Mouse (Mus musculus): ENCODE measurements around the gene Osgepl1. TPM values are rescaled to one million over a fixed set of nuclear protein-coding genes. Genes with fewer than 3 reads are reported as not detected.
"Not testable (repeated sequence)": the region's sequence is repeated elsewhere in the genome, so short reads cannot be mapped to it uniquely, and the experiment has no call there.

Osgepl1 gene
- polyA plus RNA-seq (2015; fragmentation: Nextera tagmentation; extraction: Ambion mirVana) = 21.4 and 22.4 TPM in 2 replicates

GRCm38 (mm10) chr1:53312989-53313967, at the start of gene Osgepl1:
Gene Osgepl1, plus strand, starts transcription at chr1:53313624.
- 1% methylated on average over 27 of the region's 27 CpGs for WGBS
- peak within 1 kb of the TSS; percentile 72 for H3K4me2 ChIP-seq (ENCODE audit: low read depth, low read length)
- H3K27ac ChIP-seq (ENCODE audit: low read length) = peak within 1 kb of the TSS; percentile 87
- peak within 1 kb of the TSS; percentile 64 for H3K4me3 ChIP-seq (ENCODE audit: low read length)
- H3K27me3 ChIP-seq (ENCODE audit: control insufficient read depth, insufficient read depth, low read depth, low read length) = no peaks in the 10 kb centered on the region
- peaks cover 3% of the 10 kb centered on the region; the same call in 1 of the 2 replicates for H3K36me3 ChIP-seq (ENCODE audit: control insufficient read depth, insufficient read depth, low read length)
- no peaks in the 10 kb centered on the region for H3K9me3 ChIP-seq (ENCODE audit: control insufficient read depth, low read length)
- ATAC-seq (ENCODE audit: low read depth) = peak; percentile 98
- H3K4me1 ChIP-seq (replicated peaks; ENCODE audit: control insufficient read depth, insufficient read depth, low read length) = no peaks in the 10 kb centered on the region; the same call in 1 of the 2 replicates
- H3K9ac ChIP-seq (ENCODE audit: low read length) = peak within 1 kb of the TSS; percentile 82

DNA sequence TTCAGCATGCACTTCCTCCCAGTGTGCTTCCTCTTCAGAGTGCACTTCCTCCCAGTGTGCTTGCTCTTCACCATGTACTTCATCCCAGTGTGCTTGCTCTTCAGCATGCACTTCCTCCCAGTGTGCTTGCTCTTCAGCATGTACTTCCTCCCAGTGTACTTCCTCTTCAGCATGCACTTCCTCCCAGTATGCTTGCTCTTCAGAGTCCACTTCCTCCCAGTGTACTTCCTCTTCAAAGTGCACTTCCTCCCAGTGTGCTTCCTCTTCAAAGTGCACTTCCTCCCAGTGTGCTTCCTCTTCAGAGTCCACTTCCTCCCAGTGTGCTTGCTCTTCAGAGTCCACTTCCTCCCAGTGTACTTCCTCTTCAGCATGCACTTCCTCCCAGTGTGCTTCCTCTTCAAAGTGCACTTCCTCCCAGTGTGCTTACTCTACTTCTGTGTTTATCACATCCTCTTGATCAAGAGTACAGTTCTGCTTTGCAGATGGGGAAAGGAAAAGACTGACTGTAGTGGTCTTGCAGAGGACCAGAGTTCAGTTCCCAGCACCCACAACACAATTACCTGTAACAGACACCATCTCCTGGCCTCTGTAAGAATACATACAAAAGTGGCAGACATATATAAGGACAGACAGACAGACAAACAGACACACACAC, 48.3 kb upstream of the Osgepl1 start:
- H3K9ac ChIP-seq (ENCODE audit: low read length); H3K4me1 ChIP-seq (replicated peaks; ENCODE audit: control insufficient read depth, insufficient read depth, low read length); H3K4me3 ChIP-seq (ENCODE audit: low read length): not testable (repeated sequence)

DNA sequence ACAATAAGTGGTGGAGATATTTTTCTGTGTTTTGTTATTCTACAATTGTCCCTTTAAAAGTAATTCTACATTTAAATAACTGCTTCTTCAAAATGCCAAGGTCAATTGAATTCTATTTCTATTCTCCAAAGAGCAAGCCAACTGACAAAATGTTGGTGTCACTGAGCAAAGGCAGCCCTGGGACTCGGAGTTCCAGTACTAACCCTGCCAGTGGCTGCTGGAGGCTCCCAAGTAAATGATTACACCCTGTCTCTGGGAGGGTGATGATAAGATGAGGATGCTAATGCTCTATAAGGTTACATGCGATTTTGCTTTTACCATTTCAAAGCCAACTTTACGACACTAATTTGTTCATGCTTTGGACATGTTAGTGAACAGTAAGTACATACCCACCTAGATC, 43.5 kb upstream of the Osgepl1 start:
- Histone ChIP-seq H3K27me3 (ENCODE audit: control insufficient read depth, insufficient read depth, low read depth, low read length) (no peaks in the 10 kb centered on the region), H3K9ac (ENCODE audit: low read length) (no peak overlapping the region), H3K36me3 (ENCODE audit: control insufficient read depth, insufficient read depth, low read length) (no peaks in the 10 kb centered on the region), H3K4me1 (replicated peaks; ENCODE audit: control insufficient read depth, insufficient read depth, low read length) (no peaks in the 10 kb centered on the region), H3K4me2 (ENCODE audit: low read depth, low read length) (no peak overlapping the region), H3K9me3 (ENCODE audit: control insufficient read depth, low read length) (no peaks in the 10 kb centered on the region), H3K4me3 (ENCODE audit: low read length) (no peak overlapping the region), H3K27ac (ENCODE audit: low read length) (no peak overlapping the region)
- WGBS = 75% methylated on average over 3 of the region's 3 CpGs
- no peak for ATAC-seq (ENCODE audit: low read depth)

More for the DNA sequence above, 48.3 kb upstream of the Osgepl1 start:
- not testable (repeated sequence) for H3K4me2 ChIP-seq (ENCODE audit: low read depth, low read length); ATAC-seq (ENCODE audit: low read depth); H3K36me3 ChIP-seq (ENCODE audit: control insufficient read depth, insufficient read depth, low read length); H3K9me3 ChIP-seq (ENCODE audit: control insufficient read depth, low read length); H3K27ac ChIP-seq (ENCODE audit: low read length); H3K27me3 ChIP-seq (ENCODE audit: control insufficient read depth, insufficient read depth, low read depth, low read length)

DNA sequence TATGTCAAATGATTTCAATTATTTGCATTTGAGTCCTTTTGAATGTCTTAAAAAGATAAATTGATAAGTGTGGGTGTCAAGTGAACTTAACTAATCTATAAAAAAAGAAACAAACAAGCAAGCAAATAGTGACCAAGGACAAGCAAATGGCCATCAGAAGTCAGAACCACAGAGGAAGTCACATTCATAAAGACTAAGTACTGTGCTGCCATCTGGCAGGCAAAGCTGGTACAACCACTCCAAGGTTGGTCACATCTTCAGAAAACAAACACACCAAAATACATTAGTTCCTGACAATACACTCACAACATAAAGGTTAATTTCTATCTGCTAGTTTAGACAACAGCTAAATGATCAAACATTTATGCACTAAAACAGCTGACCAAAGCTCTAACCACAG, 40.8 kb upstream of the Osgepl1 start:
- ATAC-seq (ENCODE audit: low read depth) = no peak
- H3K9ac ChIP-seq (ENCODE audit: low read length) = no peak overlapping the region
- H3K36me3 ChIP-seq (ENCODE audit: control insufficient read depth, insufficient read depth, low read length) = no peaks in the 10 kb centered on the region
- no peaks in the 10 kb centered on the region for H3K9me3 ChIP-seq (ENCODE audit: control insufficient read depth, low read length)
- no peaks in the 10 kb centered on the region for H3K27me3 ChIP-seq (ENCODE audit: control insufficient read depth, insufficient read depth, low read depth, low read length)
- no peak overlapping the region for H3K27ac ChIP-seq (ENCODE audit: low read length)
- no peaks in the 10 kb centered on the region for H3K4me1 ChIP-seq (replicated peaks; ENCODE audit: control insufficient read depth, insufficient read depth, low read length)
- no peak overlapping the region for H3K4me3 ChIP-seq (ENCODE audit: low read length)
- H3K4me2 ChIP-seq (ENCODE audit: low read depth, low read length) = no peak overlapping the region

- Histone ChIP-seq H3K4me3 (ENCODE audit: low read length) (no peak overlapping the region), H3K9me3 (ENCODE audit: control insufficient read depth, low read length) (no peaks in the 10 kb centered on the region), H3K36me3 (ENCODE audit: control insufficient read depth, insufficient read depth, low read length) (no peaks in the 10 kb centered on the region), H3K4me2 (ENCODE audit: low read depth, low read length) (no peak overlapping the region), H3K27me3 (ENCODE audit: control insufficient read depth, insufficient read depth, low read depth, low read length) (no peaks in the 10 kb centered on the region), H3K4me1 (replicated peaks; ENCODE audit: control insufficient read depth, insufficient read depth, low read length) (peaks cover 3% of the 10 kb centered on the region; the same call in 1 of the 2 replicates), H3K9ac (ENCODE audit: low read length) (no peak overlapping the region), H3K27ac (ENCODE audit: low read length) (no peak overlapping the region)
- 56% methylated on average over 3 of the region's 3 CpGs for WGBS
- no peak for ATAC-seq (ENCODE audit: low read depth)
Observed at GRCm38 (mm10) chr1:53291197-53291596, 22.2 kb upstream of the Osgepl1 start.

- H3K9ac ChIP-seq (ENCODE audit: low read length) = peak within 1 kb of the TSS; percentile 71
- H3K27me3 ChIP-seq (ENCODE audit: control insufficient read depth, insufficient read depth, low read depth, low read length) = no peaks in the 10 kb centered on the region
- H3K4me2 ChIP-seq (ENCODE audit: low read depth, low read length) = peak within 1 kb of the TSS; percentile 65
- H3K4me3 ChIP-seq (ENCODE audit: low read length) = peak within 1 kb of the TSS; percentile 76
- H3K4me1 ChIP-seq (replicated peaks; ENCODE audit: control insufficient read depth, insufficient read depth, low read length) = peaks cover 3% of the 10 kb centered on the region; the same call in 1 of the 2 replicates
- no peaks in the 10 kb centered on the region; the same call in 1 of the 2 replicates for H3K36me3 ChIP-seq (ENCODE audit: control insufficient read depth, insufficient read depth, low read length)
- H3K27ac ChIP-seq (ENCODE audit: low read length) = peak within 1 kb of the TSS; percentile 91
- peak; percentile 100 for ATAC-seq (ENCODE audit: low read depth)
- no peaks in the 10 kb centered on the region for H3K9me3 ChIP-seq (ENCODE audit: control insufficient read depth, low read length)
- WGBS = under 1% methylated on average over 59 of the region's 66 CpGs
Observed at GRCm38 (mm10) chr1:53296581-53297383, 16.6 kb upstream of the Osgepl1 start, which contains the start of the genes Pms1, Ormdl1 and Gm28778. Gene Pms1, minus strand, starts transcription at chr1:53297018. Gene Ormdl1, plus strand, starts transcription at chr1:53297095. Gene Gm28778, plus strand, starts transcription at chr1:53297111.

DNA sequence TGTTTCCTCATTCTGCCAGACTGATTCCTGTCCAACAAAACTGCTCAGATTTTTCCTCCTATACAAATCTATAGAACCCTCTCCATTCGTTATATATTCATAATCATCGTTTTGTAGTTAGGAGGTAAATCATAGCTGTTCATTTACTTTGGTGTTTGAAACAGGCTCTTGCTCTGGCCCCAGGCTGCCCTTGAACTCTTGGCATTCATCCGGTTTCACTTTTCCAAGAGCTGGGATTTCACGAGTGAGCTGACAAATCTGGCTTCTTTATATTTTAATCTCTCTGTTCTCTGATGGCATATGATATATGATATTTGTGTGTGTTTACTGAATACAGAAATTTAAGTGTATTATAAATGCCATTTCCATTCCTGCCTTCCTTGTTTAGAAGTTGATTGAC, 12.9 kb upstream of the Osgepl1 start:
- Histone ChIP-seq H3K9me3 (ENCODE audit: control insufficient read depth, low read length) (no peaks in the 10 kb centered on the region), H3K4me3 (ENCODE audit: low read length) (no peak overlapping the region), H3K9ac (ENCODE audit: low read length) (no peak overlapping the region), H3K27me3 (ENCODE audit: control insufficient read depth, insufficient read depth, low read depth, low read length) (no peaks in the 10 kb centered on the region), H3K36me3 (ENCODE audit: control insufficient read depth, insufficient read depth, low read length) (no peaks in the 10 kb centered on the region; the same call in 1 of the 2 replicates), H3K4me1 (replicated peaks; ENCODE audit: control insufficient read depth, insufficient read depth, low read length) (peaks cover 3% of the 10 kb centered on the region; the same call in 1 of the 2 replicates), H3K27ac (ENCODE audit: low read length) (no peak overlapping the region), H3K4me2 (ENCODE audit: low read depth, low read length) (no peak overlapping the region)
- ATAC-seq (ENCODE audit: low read depth) = no peak
- WGBS = 80% methylated on average over 4 of the region's 4 CpGs

- Histone ChIP-seq H3K4me1 (replicated peaks; ENCODE audit: control insufficient read depth, insufficient read depth, low read length) (no peaks in the 10 kb centered on the region), H3K27ac (ENCODE audit: low read length) (no peak overlapping the region), H3K36me3 (ENCODE audit: control insufficient read depth, insufficient read depth, low read length) (peaks cover 17% of the 10 kb centered on the region), H3K27me3 (ENCODE audit: control insufficient read depth, insufficient read depth, low read depth, low read length) (no peaks in the 10 kb centered on the region), H3K9ac (ENCODE audit: low read length) (no peak overlapping the region), H3K4me3 (ENCODE audit: low read length) (no peak overlapping the region), H3K4me2 (ENCODE audit: low read depth, low read length) (no peak overlapping the region), H3K9me3 (ENCODE audit: control insufficient read depth, low read length) (no peaks in the 10 kb centered on the region)
- ATAC-seq (ENCODE audit: low read depth) = no peak
- WGBS = 95% methylated on average over 4 of the region's 4 CpGs
Observed at GRCm38 (mm10) chr1:53321662-53322344, 8.4 kb downstream of the Osgepl1 start.
